Mouse (Mus musculus) retina, postnatal 7 days (tissue): ENCODE measurements around the gene Slc16a11.

ENCODE experiments used
- DNase-seq: peaks from one replicate; pipeline ENCODE4 v3.0.0-alpha.2; 2012; ENCODE audit warnings: low read depth, low spot score

The Slc16a11 gene

GRCm38 (mm10) chr11:70251853-70252252 lies 39.3 kb downstream of the Slc16a11 start:
- no peak for DNase-seq

GRCm38 (mm10) chr11:70254337-70254736 lies 41.8 kb downstream of the Slc16a11 start:
- DNase-seq = no peak

GRCm38 (mm10) chr11:70254931-70255531 lies 42.5 kb downstream of the Slc16a11 start, which contains the start of gene Alox12:
TSS of gene Alox12 (minus strand) at chr11:70255353.
- DNase-seq = no peak

DNA sequence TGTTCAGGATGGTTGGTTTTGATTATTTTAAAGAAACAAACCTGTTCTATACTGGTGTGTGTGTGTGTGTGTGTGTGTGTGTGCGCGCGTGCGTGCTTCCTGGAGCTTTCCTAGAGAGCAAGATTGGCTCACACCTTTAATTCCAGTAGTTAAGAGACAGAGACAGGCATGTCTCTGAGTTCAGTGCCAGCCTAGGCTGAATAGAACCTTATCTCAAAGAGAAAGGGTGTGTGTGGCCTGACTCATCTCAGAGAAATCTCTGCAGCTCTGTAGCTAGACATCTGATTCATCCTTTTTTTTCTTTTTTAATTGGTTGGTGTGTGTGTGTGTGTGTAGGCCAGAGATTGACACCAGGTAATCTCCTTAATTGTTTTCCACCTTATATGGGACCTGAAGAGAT lies 46.5 kb downstream of the Slc16a11 start:
- DNase-seq = no peak

GRCm38 (mm10) chr11:70265252-70265651 lies 52.7 kb downstream of the Slc16a11 start:
- DNase-seq = no peak

- no peak for DNase-seq
Measured at GRCm38 (mm10) chr11:70265819-70266218, 53.3 kb downstream of the Slc16a11 start.
